ENCODE assay signal across 8 mouse cellular contexts in the genomic region with DNA sequence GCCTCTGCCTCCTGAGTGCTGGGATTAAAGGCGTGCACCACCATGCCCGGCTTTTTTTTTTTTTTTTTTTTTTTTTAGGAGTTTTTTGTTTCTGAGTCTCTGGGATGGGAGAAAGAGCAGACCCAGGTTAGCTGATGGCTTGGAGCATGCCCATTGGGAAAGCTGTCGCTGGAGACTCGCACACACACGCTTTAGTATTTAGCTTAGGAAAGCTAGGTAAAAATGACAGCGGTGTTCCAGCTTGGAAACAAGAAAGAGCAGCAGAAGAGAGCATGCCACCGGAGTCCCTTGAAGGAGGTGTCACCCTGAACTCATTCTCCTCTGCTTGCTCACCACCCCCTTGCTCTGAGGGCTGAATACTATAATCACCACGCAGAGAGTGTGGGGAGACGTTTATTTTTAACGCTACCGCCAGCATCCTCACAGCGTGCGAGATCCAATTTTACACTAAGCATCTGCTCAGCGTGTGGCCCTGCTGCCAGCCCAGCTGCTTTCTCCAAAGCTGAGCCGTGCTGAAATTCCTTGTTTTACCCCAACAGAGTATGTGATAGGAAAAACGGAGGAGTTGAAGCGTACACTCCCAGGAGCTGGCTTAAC.
DNase-seq lines count a peak whose midpoint lies in the region; ATAC-seq lines count a peak whose summit lies in the region.

No protein-coding gene starts in this region.

- H3K27me3 ChIP-seq in forebrain, embryonic 13.5 days: no peaks in the 10 kb centered on the region
- no peaks in the 10 kb centered on the region for H3K27me3 ChIP-seq in intestine, embryonic 16.5 days (replicated peaks; ENCODE audit: control insufficient read depth, insufficient read depth, low read length)
- no peaks in the 10 kb centered on the region for H3K27me3 ChIP-seq in liver, embryonic 11.5 days (replicated peaks; ENCODE audit: control insufficient read depth, insufficient read depth, low read length)

- H3K9me3 ChIP-seq in forebrain, embryonic 13.5 days (replicated peaks): no peaks in the 10 kb centered on the region
- no peaks in the 10 kb centered on the region for H3K9me3 ChIP-seq in intestine, embryonic 16.5 days (ENCODE audit: control insufficient read depth, low read length)
- no peaks in the 10 kb centered on the region for H3K9me3 ChIP-seq in liver, embryonic 11.5 days (ENCODE audit: control insufficient read depth, low read length)

- H3K36me3 ChIP-seq in forebrain, embryonic 13.5 days (ENCODE audit: poor library complexity, severe bottlenecking): no peaks in the 10 kb centered on the region
- H3K36me3 ChIP-seq in intestine, embryonic 16.5 days (ENCODE audit: control insufficient read depth, insufficient read depth, low read length): no peaks in the 10 kb centered on the region
- H3K36me3 ChIP-seq in liver, embryonic 11.5 days (ENCODE audit: control insufficient read depth, insufficient read depth, low read length): no peaks in the 10 kb centered on the region

- 0 out of 2 replicates have a peak overlapping the region, but pooled peaks have one; percentile 3 for H3K4me3 ChIP-seq in forebrain, embryonic 13.5 days
- H3K4me3 ChIP-seq in intestine, embryonic 16.5 days (ENCODE audit: low read length): no peak overlapping the region
- no peak overlapping the region for H3K4me3 ChIP-seq in liver, embryonic 11.5 days (ENCODE audit: low read depth, low read length)

- peak overlapping the region; percentile 13; the same call in 1 of the 2 replicates for H3K9ac ChIP-seq in forebrain, embryonic 13.5 days
- peak overlapping the region; percentile 49 for H3K9ac ChIP-seq in intestine, embryonic 16.5 days (ENCODE audit: low read depth, low read length)
- peak overlapping the region; percentile 67 for H3K9ac ChIP-seq in liver, embryonic 11.5 days (ENCODE audit: low read depth, low read length)

- intact Hi-C loops in gastrocnemius, postnatal 14 days (cut with DNase I; ENCODE audit: low total_unique reads): no loop called here

- H3K4me2 ChIP-seq in forebrain, embryonic 13.5 days: peak overlapping the region; percentile 47
- 0 out of 2 replicates have a peak overlapping the region, but pooled peaks have one; percentile 9 for H3K4me2 ChIP-seq in intestine, embryonic 16.5 days (ENCODE audit: low read depth, low read length)
- peak overlapping the region; percentile 61 for H3K4me2 ChIP-seq in liver, embryonic 11.5 days

- 18% methylated on average over 16 of the region's 17 CpGs for WGBS in forebrain, embryonic 13.5 days
- 25% methylated on average over 15 of the region's 17 CpGs for whole genome bisulfite sequencing in intestine, embryonic 16.5 days
- WGBS in liver, embryonic 11.5 days: 32% methylated on average over 15 of the region's 17 CpGs

- H3K27ac ChIP-seq in forebrain, embryonic 13.5 days: peak overlapping the region; percentile 65
- peak overlapping the region; percentile 66; the same call in 1 of the 2 replicates for H3K27ac ChIP-seq in intestine, embryonic 16.5 days (ENCODE audit: low read length)
- peak overlapping the region; percentile 95 for H3K27ac ChIP-seq in liver, embryonic 11.5 days (ENCODE audit: low read depth, low read length)

- H3K4me1 ChIP-seq in forebrain, embryonic 13.5 days: peaks cover 10% of the 10 kb centered on the region
- peaks cover 10% of the 10 kb centered on the region for H3K4me1 ChIP-seq in intestine, embryonic 16.5 days (ENCODE audit: control insufficient read depth, insufficient read depth, low read length)
- H3K4me1 ChIP-seq in liver, embryonic 11.5 days (replicated peaks; ENCODE audit: control insufficient read depth, insufficient read depth, low read length): peaks cover 13% of the 10 kb centered on the region

- ATAC-seq in forebrain, embryonic 13.5 days: peak; percentile 95
- peak; percentile 62 for ATAC-seq in intestine, embryonic 16.5 days
- ATAC-seq in liver, embryonic 11.5 days (replicated peaks; ENCODE audit: low FRiP score): peak; percentile 48

- DNase-seq in embryo, embryonic 10 days (ENCODE audit: low spot score): peak; percentile 53
- DNase-seq in embryo, embryonic 9.5 days (ENCODE audit: extremely low spot score): no peak
- DNase-seq in brain, embryonic 18.5 days (ENCODE audit: low read depth, low spot score): peak; percentile 77
- DNase-seq in liver, embryonic 11.5 days (ENCODE audit: low spot score): no peak
- DNase-seq in right cerebral cortex, postnatal 4 days: peak; percentile 71
- no peak for DNase-seq in gastrocnemius, postnatal 14 days

Comparison
In these comparisons a context has a peak if more than half of its experiments do, and no peak if none do; other contexts are left out.
1. DNase-seq: peak in embryo, embryonic 10 days (single experiment), brain, embryonic 18.5 days (single experiment) and right cerebral cortex, postnatal 4 days (single experiment); none in embryo, embryonic 9.5 days (single experiment), liver, embryonic 11.5 days (single experiment) and gastrocnemius, postnatal 14 days (single experiment).
2. H3K4me2 ChIP-seq: peak in every context shown above with its lines; median percentile 61 in liver, embryonic 11.5 days; 47 in forebrain, embryonic 13.5 days; 9 in intestine, embryonic 16.5 days.
3. H3K9ac ChIP-seq: peak in every context shown above with its lines; median percentile 67 in liver, embryonic 11.5 days; 49 in intestine, embryonic 16.5 days; 13 in forebrain, embryonic 13.5 days.
4. Peak in every context shown above with its lines, with median percentiles within 50 percentile points of each other: ATAC-seq and H3K27ac ChIP-seq.